Mouse (Mus musculus) limb, embryonic 10.5 days (tissue): ENCODE data around the gene Ocln. TPM values are rescaled to one million over a fixed set of nuclear protein-coding genes. Genes with fewer than 3 reads are reported as not detected.

Experiments
- DNase-seq: peaks from one replicate; pipeline ENCODE4 v3.0.0-alpha.2; 2017; ENCODE audit warnings: low spot score
- H3K27ac ChIP-seq: fragments of 300-500 bp; sonication (generic); 2 replicates; pipeline ENCODE4 v1.5.1; 2016; ENCODE audit warnings: mild to moderate bottlenecking
- H3K27me3 ChIP-seq: fragments of 300-500 bp; sonication (generic); 2 replicates; pipeline ENCODE4 v1.6.1; 2016; ENCODE audit warnings: low read depth, mild to moderate bottlenecking; ENCODE audit not compliant: poor library complexity, severe bottlenecking
- H3K36me3 ChIP-seq: fragments of 300-500 bp; sonication (generic); 2 replicates; pipeline ENCODE4 v1.6.1; 2016; ENCODE audit warnings: mild to moderate bottlenecking, moderate library complexity
- H3K4me1 ChIP-seq: fragments of 300-500 bp; sonication (generic); 2 replicates; pipeline ENCODE4 v1.6.1; 2016
- H3K4me3 ChIP-seq: fragments of 300-500 bp; sonication (generic); 2 replicates; pipeline ENCODE4 v1.5.1; 2016; ENCODE audit warnings: mild to moderate bottlenecking, moderate library complexity
- H3K9me3 ChIP-seq: fragments of 300-500 bp; sonication (generic); replicated peaks from 2 replicates; pipeline ENCODE4 v1.6.1; 2016; ENCODE audit warnings: mild to moderate bottlenecking
- WGBS: fragments of 180-500 bp; shearing (Covaris S2); methylation state at CpG from one replicate; pipeline ENCODE4 v1.1.7; 2016; 5-methylcytosine and 5-hydroxymethylcytosine counted together
- polyA plus RNA-seq: library from polyadenylated mRNA; unstranded; fragments of >200 nt; fragmentation: Nextera tagmentation; extraction: Ambion mirVana; gene quantifications from 2 replicates; pipeline ENCODE4 v1.2.1, GENCODE M21; 2016

The Ocln gene
- 1.3 and 1.8 TPM in 2 replicates for polyA plus RNA-seq

DNA sequence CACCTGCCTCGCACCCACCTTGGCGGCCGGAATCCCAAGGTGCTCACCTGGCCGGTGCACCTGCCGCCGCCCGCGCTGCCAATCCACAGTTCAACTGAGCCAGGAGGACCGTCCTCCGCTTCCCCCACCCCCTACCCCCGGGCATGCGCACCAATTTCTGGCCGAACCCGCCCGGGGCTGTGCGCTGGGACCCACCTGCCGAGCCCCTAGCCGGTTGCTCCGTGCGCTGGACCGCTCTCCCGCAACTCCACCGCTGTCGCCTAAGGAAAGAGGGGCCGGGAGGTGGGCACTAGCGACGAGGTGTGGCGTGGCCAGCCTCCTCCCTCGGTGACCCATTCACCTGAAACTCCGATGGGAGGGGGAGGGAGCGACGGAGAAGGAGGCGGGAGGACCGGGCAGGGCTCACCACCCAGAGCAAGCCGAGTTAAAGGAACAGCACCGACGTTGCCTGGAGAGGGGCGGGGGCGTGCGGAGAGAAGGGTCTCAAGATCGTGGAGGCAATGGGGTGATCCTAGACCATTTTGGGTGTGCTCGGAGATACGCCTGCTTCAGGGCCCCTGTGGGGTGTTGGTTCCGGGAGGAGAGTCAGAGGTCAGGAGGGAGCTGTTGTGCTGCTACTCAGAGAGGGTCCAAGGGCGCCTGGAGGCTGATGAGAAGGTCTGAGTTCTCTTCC, at the start of gene Ocln:
TSS of gene Ocln (minus strand) at position 350 of the 673 bp plus-strand sequence.
- H3K9me3 ChIP-seq = no peaks in the 10 kb centered on the region
- H3K27me3 ChIP-seq = peaks cover 74% of the 10 kb centered on the region
- H3K4me3 ChIP-seq = peak within 1 kb of the TSS; percentile 66
- H3K36me3 ChIP-seq = no peaks in the 10 kb centered on the region
- WGBS = under 1% methylated on average over 45 of the region's 45 CpGs
- no peak for DNase-seq
- peaks cover 28% of the 10 kb centered on the region for H3K4me1 ChIP-seq
- no peak within 1 kb of the TSS for H3K27ac ChIP-seq

DNA sequence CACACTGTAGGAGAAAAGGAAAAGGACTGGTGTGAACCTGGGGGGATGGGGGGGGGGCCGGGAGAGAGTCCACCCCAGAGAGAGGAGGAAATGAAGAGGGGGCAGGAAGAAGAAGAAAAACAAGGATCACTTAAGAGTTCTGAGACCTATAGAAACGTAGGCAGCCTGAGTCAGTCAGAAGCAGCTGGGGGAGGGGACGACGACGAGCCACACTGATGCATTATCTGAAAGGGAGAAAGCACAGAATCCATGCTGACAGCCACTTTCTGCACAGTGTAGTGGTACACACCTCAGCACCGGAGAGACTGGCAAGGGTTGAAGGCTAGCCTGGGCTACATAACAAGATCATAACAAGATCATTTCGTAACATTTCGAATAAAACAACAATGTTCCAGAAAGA, 48.5 kb upstream of the Ocln start:
- Histone ChIP-seq H3K27ac (no peak overlapping the region), H3K4me1 (peaks cover 12% of the 10 kb centered on the region), H3K36me3 (no peaks in the 10 kb centered on the region), H3K27me3 (no peaks in the 10 kb centered on the region), H3K4me3 (no peak overlapping the region), H3K9me3 (no peaks in the 10 kb centered on the region)
- WGBS = 68% methylated on average over 8 of the region's 8 CpGs
- no peak for DNase-seq

DNA sequence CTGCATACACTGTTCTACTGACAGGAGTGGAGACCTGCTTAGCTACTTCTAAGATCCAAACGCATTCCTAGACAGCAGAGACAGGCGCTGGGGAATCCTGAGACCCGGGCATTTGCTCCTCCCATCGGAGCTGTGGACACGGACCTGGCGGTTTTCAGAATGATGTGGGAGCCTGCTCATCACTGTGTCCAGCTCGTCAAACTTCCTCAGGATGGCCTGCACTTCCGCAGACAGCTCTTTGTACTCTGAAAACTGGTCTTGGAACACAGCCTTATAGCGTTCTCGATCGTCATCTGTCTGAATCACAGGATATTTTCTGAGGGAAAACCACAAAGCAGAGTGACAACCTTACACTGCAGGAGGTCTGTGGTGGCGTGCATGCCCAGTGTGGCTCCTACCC, 47.8 kb upstream of the Ocln start:
- no peaks in the 10 kb centered on the region for H3K9me3 ChIP-seq
- no peak overlapping the region for H3K4me3 ChIP-seq
- no peak for DNase-seq
- H3K4me1 ChIP-seq = peaks cover 12% of the 10 kb centered on the region
- no peaks in the 10 kb centered on the region for H3K36me3 ChIP-seq
- H3K27me3 ChIP-seq = no peaks in the 10 kb centered on the region
- 85% methylated on average over 12 of the region's 12 CpGs for WGBS
- H3K27ac ChIP-seq = no peak overlapping the region

DNA sequence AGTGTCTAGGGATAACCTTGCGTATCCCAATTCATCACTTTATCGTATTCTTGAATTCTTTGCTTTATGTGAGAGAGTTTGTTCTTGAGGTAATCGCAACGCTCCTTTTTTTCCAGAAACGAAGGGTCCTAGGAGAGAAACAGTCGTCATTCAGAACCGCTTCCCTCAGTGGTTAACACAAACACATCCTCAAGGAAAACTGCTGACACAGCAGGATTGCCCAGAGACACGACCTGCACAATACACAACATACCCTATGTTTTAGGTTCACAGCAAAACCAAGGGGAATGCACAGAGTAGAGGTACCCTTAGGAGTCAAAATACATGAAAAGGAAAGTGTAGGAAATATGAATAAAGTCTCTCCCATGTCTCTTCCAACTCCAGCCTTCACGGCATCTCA, 44.8 kb upstream of the Ocln start:
- no peak overlapping the region for H3K4me3 ChIP-seq
- H3K27me3 ChIP-seq = no peaks in the 10 kb centered on the region
- peaks cover 11% of the 10 kb centered on the region for H3K4me1 ChIP-seq
- H3K9me3 ChIP-seq = no peaks in the 10 kb centered on the region
- no peaks in the 10 kb centered on the region for H3K36me3 ChIP-seq
- H3K27ac ChIP-seq = no peak overlapping the region
- 87% methylated on average over 9 of the region's 9 CpGs for WGBS
- DNase-seq = no peak

DNA sequence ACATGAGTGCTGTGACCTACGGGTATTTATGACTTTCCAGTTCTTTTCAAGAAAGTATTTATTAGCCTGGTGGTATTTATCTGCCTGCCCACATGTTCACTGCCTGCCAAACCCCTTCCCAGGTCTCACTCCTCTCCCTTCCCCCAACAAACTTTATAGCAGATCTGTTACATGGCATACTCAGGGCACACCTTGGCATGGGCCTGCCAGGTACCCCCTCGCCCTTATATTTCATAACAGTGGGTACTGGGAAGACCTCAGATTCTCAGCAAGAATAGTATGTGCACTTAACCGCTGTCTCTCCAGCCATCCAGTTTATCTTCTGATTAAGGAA, 43.0 kb upstream of the Ocln start:
- H3K4me1 ChIP-seq = peaks cover 7% of the 10 kb centered on the region
- 84% methylated on average over 3 of the region's 3 CpGs for whole genome bisulfite sequencing
- H3K9me3 ChIP-seq = no peaks in the 10 kb centered on the region
- H3K27me3 ChIP-seq = no peaks in the 10 kb centered on the region
- no peak for DNase-seq
- H3K27ac ChIP-seq = no peak overlapping the region
- H3K4me3 ChIP-seq = no peak overlapping the region
- H3K36me3 ChIP-seq = no peaks in the 10 kb centered on the region

DNA sequence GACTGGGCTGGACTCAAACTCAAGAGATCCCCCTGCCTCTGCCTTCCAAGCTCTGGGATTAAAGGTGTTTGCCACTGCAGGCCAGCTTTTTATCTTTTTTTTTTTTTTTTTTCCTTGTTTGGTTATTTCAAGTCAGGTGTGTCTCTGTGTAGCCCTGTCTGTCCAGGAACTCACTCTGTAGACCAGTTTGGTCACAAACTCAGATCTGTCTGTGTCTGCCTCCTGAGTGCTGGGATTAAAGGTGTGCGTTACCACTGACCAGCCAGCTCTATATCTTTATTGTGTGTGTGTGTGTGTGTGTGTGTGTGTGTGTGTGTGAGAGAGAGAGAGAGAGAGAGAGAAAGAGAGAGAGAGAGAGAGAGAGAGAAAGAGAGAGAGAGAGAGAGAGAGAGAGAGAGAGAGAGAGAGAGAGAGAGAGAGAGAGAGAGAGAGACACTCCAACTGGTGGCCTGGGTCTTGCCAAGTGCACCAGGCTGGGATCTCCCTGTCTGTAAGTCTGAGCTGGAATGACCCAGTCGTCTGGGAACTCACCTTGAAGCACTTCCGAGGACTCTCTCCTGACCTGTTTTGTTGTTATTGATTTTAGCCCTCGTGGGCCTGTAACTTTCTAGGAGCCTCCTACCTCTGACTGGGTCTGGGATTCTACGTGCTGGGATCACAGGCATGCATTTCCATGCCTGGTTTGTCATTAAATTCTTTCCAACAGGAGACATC, 42.5 kb upstream of the Ocln start:
- Histone ChIP-seq H3K4me3 (no peak overlapping the region), H3K27ac (no peak overlapping the region)
- WGBS = 80% methylated on average over 5 of the region's 5 CpGs

DNA sequence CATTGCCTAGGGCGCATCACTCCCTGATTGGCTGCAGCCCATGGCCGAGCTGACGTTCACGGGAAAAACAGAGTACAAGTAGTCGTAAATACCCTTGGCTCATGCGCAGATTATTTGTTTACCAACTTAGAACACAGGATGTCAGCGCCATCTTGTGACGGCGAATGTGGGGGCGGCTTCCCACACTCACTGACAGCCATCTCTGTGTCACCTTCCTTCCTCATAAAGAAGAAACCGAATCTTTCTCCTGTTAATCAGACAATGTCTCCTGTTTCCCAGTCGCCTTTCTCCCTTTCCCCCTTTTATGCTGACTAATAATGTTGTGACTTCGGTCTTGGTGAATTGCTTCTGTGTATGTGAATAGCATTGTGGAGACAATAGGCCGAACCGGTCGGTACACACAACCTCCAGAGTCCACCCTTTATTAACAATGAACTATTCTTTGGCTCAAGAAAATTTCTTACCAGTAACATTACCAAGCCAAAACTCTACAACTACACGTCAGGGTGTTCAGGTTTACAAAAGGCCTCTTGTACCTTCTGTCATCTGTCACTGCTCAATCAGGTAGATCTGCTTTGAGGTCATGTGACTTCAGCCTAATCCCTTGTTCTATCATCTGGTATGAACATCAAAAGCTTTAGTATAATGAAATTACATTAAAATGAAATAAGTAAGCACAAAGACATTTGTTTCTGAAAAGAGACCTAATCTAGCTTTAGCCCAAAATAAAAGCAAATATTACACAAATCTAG, 41.7 kb upstream of the Ocln start:
- H3K36me3 ChIP-seq = no peaks in the 10 kb centered on the region
- H3K4me3 ChIP-seq = no peak overlapping the region
- H3K4me1 ChIP-seq = peaks cover 7% of the 10 kb centered on the region
- H3K9me3 ChIP-seq = no peaks in the 10 kb centered on the region
- DNase-seq = no peak
- H3K27me3 ChIP-seq = no peaks in the 10 kb centered on the region
- WGBS = 53% methylated on average over 13 of the region's 17 CpGs
- H3K27ac ChIP-seq = peak overlapping the region; percentile 56

More for the DNA sequence above, 42.5 kb upstream of the Ocln start:
- no peak for DNase-seq
- Histone ChIP-seq H3K27me3 (no peaks in the 10 kb centered on the region), H3K4me1 (peaks cover 7% of the 10 kb centered on the region), H3K9me3 (no peaks in the 10 kb centered on the region), H3K36me3 (no peaks in the 10 kb centered on the region)

DNA sequence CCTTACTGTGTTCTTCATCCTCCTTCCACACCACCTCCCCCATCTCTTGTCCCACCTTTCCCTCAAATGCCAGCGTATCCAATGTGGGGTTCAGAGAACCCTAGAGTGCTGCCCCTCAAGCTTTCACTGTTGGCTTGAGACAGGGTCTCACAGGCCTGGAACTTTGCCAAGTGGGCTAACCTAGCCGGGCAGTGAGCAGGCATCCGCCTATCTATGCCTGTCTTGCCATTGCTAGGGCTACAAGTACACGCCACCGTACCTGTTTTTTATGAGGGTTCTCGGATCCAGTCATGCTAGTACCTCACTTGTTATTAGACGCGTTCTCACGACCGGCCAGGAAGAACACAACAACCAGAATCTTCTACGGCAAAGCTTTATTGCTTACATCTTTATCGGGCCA, 36.1 kb upstream of the Ocln start:
- H3K36me3 ChIP-seq = peaks cover 3% of the 10 kb centered on the region; the same call in 1 of the 2 replicates
- 91% methylated on average over 12 of the region's 12 CpGs for WGBS
- no peaks in the 10 kb centered on the region for H3K4me1 ChIP-seq
- H3K27me3 ChIP-seq = no peaks in the 10 kb centered on the region
- H3K4me3 ChIP-seq = no peak overlapping the region
- H3K9me3 ChIP-seq = no peaks in the 10 kb centered on the region
- no peak for DNase-seq
- no peak overlapping the region for H3K27ac ChIP-seq

DNA sequence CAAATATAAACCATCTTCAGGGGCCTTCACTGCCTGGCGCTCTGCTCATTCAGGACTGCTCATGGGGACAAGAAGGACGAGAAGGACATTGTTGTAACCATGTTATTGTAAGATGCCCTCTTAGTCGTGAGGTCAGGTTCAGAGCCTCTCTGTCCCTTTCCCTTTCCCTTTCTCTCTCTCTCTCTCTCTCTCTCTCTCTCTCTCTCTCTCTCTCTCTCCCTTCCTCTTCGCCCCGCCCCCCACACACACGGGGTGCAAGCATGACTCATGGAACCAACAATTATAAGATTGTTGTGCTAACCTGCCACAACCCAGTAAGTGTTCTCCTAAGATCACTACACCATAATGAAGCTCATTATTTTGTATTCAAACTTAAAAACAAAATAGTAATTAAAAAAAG, 29.6 kb upstream of the Ocln start:
- no peaks in the 10 kb centered on the region for H3K36me3 ChIP-seq
- H3K9me3 ChIP-seq = no peaks in the 10 kb centered on the region
- H3K4me1 ChIP-seq = peaks cover 3% of the 10 kb centered on the region; the same call in 1 of the 2 replicates
- no peak overlapping the region for H3K27ac ChIP-seq
- H3K4me3 ChIP-seq = no peak overlapping the region
- 48% methylated on average over 6 of the region's 6 CpGs for WGBS
- no peaks in the 10 kb centered on the region for H3K27me3 ChIP-seq
- DNase-seq = no peak

DNA sequence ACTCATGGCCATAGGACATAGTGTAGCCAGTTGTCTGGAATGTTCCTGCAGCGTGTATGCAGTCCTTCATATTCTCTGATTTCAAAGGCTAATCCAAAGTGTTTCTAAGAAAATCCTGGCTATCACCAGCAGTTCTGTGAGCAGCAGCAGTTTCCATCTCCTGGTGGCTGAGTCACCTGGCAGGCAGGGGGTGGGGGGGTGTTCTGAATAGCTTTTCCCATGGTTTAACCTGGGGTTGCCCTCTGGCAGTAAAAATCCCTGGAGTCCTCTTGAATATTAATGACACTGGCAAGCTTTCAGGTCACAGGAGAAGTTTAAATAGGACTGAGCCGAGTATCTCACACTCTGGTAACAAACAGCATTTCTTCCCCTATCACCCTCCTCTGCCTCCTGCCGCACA, 29.2 kb upstream of the Ocln start:
- peaks cover 3% of the 10 kb centered on the region; the same call in 1 of the 2 replicates for H3K4me1 ChIP-seq
- no peaks in the 10 kb centered on the region for H3K27me3 ChIP-seq
- no peaks in the 10 kb centered on the region for H3K36me3 ChIP-seq
- WGBS = 32% methylated on average over 3 of the region's 3 CpGs
- no peak overlapping the region for H3K4me3 ChIP-seq
- no peaks in the 10 kb centered on the region for H3K9me3 ChIP-seq
- H3K27ac ChIP-seq = no peak overlapping the region
- no peak for DNase-seq

DNA sequence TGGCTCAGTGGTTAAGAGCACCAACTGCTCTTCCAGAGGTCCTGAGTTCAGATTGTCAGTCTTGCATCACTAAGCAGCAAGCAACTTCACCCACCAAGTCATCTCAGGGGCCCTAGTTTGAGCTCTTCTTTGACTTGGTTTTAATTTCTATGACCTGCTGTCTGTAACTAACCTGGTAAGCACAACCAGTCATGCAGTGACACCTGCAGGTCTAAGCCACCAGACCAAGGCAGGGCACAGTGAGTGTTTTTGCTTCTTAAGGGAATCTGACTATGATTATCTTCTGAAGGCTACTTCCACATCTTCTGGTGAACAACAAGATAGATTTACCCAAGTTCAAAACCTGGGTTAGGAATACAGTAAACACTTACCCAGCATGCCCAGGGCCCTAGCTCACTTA, 27.4 kb upstream of the Ocln start:
- no peak overlapping the region for H3K27ac ChIP-seq
- no peak overlapping the region for H3K4me3 ChIP-seq

DNA sequence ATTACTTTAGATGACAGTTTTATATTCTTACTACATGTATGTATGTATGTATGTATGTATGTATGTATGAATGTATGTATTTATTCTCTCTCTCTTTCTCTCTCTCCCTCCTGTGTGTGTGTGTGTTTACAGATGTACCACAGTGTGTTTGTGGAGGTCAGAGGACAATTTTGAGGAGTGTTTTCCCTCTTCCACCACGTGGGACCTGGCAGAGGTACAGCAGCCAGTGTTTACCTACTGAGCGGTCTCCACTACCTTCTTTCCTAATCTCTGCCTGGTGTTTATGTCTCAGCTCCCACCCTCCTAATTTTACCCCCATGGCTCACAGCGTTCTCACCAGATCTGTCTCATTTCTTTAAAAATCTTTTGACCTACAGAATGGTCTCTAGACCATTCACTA, 26.7 kb upstream of the Ocln start:
- peaks cover 3% of the 10 kb centered on the region; the same call in 1 of the 2 replicates for H3K4me1 ChIP-seq
- no peak overlapping the region for H3K4me3 ChIP-seq
- no peaks in the 10 kb centered on the region for H3K9me3 ChIP-seq
- H3K27ac ChIP-seq = no peak overlapping the region
- H3K36me3 ChIP-seq = no peaks in the 10 kb centered on the region
- H3K27me3 ChIP-seq = no peaks in the 10 kb centered on the region
- 61% methylated on average over 3 of the region's 3 CpGs for WGBS
- no peak for DNase-seq

More for the DNA sequence above, 27.4 kb upstream of the Ocln start:
- Histone ChIP-seq H3K4me1 (peaks cover 3% of the 10 kb centered on the region; the same call in 1 of the 2 replicates), H3K27me3 (no peaks in the 10 kb centered on the region), H3K9me3 (no peaks in the 10 kb centered on the region), H3K36me3 (no peaks in the 10 kb centered on the region)
- DNase-seq = no peak

DNA sequence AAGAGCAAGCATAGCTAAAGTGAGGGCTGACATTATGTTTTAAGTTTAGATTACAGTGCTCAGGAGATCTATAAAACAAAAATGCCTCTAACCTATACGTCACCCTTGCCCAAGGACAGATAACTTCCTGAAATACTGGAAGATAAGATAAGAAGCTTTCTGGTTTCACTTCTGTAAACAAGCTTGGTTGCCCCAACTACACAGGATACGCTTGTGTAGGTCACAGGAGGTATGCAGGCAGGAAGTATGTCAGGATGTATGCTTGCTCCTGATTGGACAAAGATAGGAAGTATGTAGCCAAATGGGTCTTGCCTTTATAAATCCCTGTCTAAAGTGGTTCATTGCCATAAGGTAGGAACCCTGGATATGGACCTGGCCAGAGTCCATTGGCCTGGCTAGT, 23.4 kb upstream of the Ocln start:
- no peaks in the 10 kb centered on the region for H3K27me3 ChIP-seq
- no peak overlapping the region for H3K27ac ChIP-seq
- H3K4me1 ChIP-seq = no peaks in the 10 kb centered on the region
- no peaks in the 10 kb centered on the region for H3K36me3 ChIP-seq
- DNase-seq = no peak
- no peak overlapping the region for H3K4me3 ChIP-seq
- WGBS = 63% methylated on average over 2 of the region's 2 CpGs
- no peaks in the 10 kb centered on the region for H3K9me3 ChIP-seq
